Mouse (Mus musculus): ENCODE measurements around the gene Col6a1.

Gene Col6a1

DNA sequence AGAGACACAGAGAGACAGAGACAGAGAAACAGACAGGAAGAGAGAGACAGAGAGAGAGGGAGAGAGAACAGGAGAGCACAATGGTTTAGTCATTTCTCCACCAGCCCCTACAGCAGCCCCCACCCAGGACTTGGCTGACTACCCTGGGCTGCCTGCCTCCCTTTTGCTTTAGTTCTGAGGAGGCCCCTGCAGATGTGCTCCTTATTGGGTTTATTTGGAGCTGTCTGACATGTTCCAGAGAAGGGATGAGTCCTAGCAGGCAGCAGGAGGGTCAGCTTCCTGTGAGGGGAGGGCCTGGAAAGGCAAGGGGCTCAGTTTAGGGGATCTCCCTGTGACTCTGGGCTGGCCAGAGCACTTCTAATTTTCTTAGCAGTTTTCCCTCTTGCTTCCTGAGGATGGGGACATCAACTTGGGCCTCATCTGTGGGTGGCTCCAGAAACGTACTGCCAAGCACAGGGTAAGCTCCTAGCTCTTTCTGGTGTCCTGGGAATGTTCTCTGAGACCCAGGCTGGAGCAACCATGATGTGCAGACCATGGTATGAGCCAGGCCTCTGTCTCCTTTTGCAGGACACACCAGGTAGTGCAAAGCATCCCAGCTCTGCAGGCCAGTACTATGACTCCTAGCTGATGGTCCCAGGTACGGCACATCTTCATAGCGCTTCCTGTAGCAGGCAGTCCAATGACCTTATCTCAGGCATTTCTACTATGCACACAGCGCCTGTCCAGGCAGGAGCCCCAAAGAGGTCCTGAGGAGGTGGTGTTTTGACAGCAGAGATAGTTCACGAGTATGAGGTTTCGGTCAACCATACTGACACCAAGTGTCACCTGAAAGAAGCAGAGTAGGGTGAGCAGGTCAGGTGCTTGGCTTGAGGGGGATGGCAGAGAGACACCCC lies 45.0 kb downstream of the Col6a1 start:
- DNase-seq (ENCODE audit: extremely low spot score): no peak

DNA sequence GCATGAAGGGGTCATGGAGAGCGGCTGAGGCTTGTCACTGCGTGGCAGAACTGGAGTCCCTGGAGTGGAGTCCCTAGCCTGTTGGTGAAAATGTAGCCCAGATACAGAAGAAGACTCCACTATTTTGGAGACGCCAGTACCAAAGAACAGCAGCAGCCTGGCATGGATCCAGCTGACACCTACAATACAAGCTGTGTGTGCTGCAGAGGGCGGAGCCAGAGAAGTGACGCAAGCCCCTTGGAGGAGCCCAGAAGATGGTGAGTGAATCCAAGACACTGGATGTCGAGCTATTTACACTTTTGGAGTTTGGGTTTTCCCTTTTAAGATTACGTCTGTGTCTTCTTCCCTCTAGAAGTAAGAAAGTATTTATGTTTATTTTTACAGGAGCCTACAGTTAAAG lies 47.8 kb downstream of the Col6a1 start:
- no peak for DNase-seq (ENCODE audit: extremely low spot score)

DNA sequence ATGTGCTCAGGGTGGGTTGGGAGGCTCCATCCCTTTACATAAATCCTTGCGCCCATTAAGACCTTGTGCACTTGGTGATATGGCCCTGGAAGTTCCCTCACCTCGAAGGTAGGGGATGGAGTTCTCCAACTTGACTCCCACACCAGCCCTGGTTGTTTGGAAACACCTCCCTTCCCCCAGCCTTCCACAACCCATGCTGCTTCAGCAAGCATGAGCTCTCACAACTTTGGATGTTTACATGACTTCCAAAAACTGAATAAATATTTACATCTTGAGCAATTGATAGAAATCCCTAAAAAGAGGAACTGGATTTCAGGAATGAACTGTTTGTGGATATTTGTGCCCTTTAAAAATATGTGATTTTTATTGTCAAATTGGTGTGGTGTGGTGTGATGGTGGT lies 50.7 kb downstream of the Col6a1 start:
- no peak for DNase-seq (ENCODE audit: extremely low spot score)

DNA sequence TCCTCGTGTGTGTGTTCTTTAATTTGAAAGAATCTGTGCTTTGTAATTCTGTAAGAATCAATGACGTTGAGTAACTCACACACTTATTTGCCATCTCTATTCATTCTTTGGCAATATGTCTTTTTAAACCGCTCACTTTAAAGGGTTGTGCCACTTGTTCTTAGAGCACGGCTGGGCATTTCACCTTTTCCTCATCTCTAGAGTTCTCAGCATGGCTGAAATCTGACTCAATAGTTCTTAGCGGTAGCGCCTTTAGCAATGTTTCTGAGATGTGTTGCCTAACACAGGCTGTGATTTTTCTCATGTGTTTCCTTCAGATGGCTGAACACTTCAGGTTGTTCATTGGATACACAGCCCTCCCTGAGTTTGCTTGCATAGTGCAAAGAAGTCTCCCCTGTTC lies 51.4 kb downstream of the Col6a1 start:
- DNase-seq (ENCODE audit: extremely low spot score): no peak

DNA sequence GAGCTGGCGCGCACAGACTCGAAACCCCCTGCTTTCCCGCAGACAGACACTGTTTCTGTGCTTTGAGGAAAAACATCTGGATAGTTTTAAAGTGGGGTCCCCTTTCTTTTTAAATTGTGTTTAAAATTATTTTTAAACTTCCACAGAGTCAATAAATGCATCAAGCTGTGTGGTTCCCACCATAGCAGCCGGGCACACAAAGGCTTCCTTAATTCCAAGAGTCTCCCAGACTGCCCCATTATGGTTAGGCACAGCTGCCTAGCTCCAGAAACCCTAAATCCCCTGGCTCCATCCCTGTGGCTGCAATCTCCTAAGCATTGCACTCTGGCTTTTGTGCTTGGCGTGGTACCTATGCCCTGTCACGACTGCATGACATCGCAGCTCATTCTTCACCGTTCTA lies 54.0 kb downstream of the Col6a1 start:
- no peak for DNase-seq (ENCODE audit: extremely low spot score)

DNA sequence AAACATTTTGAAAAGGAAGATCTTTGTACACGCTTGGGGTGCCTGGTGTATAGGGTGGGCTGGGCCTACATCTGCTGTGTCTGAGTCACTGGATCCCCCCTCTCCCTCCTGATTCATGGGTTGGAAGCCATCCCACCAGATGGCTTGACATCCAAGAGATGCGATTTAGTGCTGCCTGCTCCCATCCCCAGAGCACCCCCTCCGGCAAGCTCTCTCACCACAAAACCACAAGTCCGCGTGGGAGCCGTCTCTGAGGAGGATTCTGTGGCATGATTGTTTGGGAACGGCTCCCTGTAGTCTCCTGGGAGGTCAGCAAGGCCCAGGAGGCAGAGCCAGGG lies 57.1 kb downstream of the Col6a1 start:
- no peak for DNase-seq (ENCODE audit: extremely low spot score)

DNA sequence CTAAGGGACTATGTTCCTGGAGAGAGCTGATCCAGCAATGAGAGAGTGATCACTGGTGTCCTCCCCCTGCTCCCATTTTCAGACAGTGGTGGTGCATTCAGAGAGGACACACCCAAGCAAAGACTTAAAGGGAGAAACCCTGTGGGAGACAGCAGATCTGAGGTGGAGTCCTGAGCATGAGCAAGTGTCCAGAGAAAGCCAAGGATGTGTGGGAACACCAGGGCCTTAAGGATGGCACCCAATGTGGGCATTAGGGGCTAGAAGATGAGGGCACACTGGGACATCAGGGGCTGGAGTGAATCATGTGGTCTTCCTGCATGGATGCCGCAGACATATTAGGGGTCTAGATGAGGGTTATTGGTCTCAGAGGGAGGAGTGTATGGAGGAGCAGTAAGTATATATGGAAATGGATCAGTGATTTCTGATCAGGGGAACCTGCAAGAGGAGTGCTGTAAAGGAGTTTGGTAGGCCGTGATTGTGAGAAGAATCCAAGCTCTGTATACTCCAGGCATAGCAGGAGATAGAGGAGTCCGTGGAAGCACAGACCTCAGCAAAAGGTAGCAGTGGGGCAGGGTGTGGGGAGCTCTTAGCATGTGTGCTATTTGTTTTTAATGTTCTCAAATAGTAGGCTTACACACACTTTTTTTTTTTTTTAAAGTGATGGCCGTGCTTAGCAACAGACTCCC lies 57.6 kb downstream of the Col6a1 start:
- DNase-seq (ENCODE audit: extremely low spot score): no peak

DNA sequence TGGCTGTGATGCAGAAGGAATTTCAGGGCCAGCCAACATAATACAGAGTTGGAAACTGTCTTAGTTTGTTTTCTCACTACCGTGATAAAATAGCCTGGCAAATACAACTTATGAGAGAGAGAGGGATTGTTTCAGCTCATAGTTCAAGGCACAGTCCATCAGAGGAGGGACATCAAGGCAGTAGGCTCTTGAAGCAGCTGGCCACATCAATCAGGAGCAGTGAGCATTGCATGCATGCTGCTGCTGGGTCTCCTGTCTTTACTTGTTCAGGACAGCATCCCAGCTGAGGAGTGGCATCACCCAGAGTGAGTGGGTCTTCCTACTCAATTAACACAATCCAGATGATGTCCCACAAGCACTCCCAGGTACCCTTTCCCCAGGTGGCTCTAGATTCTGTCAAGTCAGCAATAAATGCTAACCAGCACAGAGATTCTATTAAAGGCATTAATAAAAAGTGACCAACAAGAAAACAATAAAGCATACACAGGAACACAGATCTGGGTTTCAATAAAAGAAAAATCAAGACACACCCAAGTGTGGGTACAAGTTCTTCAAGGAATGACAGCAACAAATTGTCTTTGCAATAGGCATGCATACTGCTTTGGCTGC lies 58.7 kb downstream of the Col6a1 start:
- DNase-seq (ENCODE audit: extremely low spot score): no peak

DNA sequence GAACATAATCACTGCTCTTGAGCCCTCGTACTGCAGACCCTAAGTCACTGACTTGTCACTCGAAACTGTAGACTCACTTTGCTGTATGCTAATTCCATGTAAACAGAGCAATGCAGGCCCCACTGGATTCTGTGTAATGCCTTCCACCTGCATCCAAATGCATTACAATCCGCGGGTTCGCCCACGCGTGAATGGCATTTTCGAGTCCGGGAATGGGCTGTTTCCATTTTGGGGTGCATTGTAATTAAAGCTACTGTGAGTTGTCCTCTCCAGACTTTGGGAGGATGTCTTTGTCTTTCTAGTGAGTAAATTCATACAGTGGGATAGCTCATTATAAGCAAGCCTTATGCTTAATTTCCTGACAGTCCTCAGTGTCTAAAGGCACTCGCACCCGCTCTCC lies 60.4 kb downstream of the Col6a1 start:
- DNase-seq (ENCODE audit: extremely low spot score): no peak

DNA sequence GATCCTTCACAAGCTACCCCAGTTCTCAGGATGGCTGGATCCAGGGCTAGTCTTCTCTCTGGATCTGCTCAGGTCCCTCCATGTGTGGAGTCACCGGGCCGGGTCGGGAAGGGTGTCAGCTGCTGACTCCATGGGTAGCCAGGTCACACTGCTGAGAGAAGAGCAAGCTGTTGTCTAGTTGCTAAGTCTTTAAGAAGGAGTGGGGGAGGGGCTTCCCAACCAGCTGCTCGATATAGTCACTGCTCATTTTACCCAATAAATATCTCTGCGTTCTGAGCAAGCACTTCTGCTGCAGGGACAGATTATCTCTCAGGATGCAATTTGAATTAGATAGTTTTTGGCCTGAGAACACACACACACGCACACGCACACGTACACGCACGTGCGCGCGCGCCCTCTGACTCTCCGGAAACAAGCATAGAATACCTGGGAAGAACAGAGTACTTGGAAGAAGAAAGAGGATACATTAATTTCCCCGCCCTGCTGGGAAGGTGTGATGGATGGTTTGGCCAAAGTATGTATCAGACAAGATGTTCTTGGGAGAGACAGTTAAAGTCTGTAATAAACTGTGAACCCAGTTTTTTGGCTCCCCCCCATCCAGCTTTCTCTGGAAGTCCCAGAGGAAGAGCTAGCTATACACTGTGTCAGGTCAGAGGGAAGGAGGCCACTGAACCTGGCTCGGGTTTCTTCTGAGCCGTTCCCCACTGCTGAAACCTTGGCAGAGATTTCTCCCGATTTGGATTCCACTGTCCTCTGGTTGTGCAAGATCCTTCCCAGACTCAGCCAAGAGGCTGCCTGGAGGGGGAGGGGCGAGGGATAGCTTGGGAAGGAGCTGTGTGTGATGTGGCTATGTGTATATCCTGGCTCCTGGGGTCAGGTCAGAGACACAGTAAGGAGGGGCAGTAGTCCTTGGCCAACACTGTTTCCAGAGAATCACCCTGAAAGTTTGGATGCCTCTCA lies 61.5 kb downstream of the Col6a1 start:
- no peak for DNase-seq (ENCODE audit: extremely low spot score)

All from embryo, embryonic 9.5 days (tissue).